In the genomic region with DNA sequence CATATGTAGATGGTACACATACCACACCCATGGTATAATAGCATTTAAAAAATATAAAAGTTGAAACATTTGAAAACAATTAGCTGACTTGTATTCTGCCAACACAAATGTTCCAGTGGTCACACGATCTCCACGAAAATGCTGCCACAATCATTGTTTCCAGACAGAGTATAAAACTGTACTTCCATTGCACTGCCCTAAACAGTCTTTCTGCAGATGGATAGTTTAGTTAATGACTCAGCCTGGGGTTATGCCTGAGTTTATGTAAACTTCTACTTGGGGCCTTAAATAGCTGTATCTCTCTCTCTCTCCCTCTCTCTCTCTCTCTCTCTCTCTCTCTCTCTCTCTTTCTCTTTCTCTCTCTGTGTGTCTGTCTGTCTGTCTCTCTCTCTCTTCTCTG, we compare ENCODE assay signal across 1 mouse cellular context.
TF ChIP-seq lines count a peak whose summit lies in the region.

No protein-coding gene starts in this region.

TF ChIP-seq in myocyte, 11 proteins besides CTCF, POLR2A, EP300 and RAD21 (continued from another document):
- TF ChIP-seq CEBPB (IDR thresholded peaks at IDR 0.05; ENCODE audit: insufficient read depth, poor library complexity, severe bottlenecking) = no peak
